Mouse (Mus musculus) liver, embryonic 14.5 days (tissue): ENCODE measurements around the gene 4931422A03Rik.

ENCODE experiments used
- CTCF ChIP-seq: IDR thresholded peaks from 2 replicates; pipeline ENCODE4 v1.5.1; 2016; ENCODE audit warnings: antibody characterized with exemption, low read depth, control low read depth
- EP300 ChIP-seq: IDR thresholded peaks from 2 replicates; pipeline ENCODE4 v1.6.1; 2016; ENCODE audit warnings: antibody characterized with exemption, low read depth

- TF ChIP-seq EP300 (peak; percentile 82), CTCF (no peak)
Measured at GRCm38 (mm10) chr2:104029074-104029473, 913 bp upstream of the 4931422A03Rik start.
